Mouse (Mus musculus): ENCODE measurements at regions not wholly inside any gene's neighbourhood (a gene's known extent, or its start where the extent isn't known, plus 50 kb on each side); places are given as distances from the start of the nearest gene placed in this dataset.
"Not testable (repeated sequence)": the region's sequence is repeated elsewhere in the genome, so short reads cannot be mapped to it uniquely, and the experiment has no call there.

GRCm38 (mm10) chr8:113981339-113981738 is 132.8 kb upstream of the Adamts18 start:
- 32% methylated on average over 1 of the region's 1 CpGs for WGBS
- H3K27me3 ChIP-seq = peaks cover 9% of the 10 kb centered on the region; the same call in 1 of the 2 replicates
- no peak overlapping the region for H3K9ac ChIP-seq

GRCm38 (mm10) chr8:113984845-113985244 is 136.3 kb upstream of the Adamts18 start:
- Histone ChIP-seq H3K4me3 (replicated peaks) (no peak overlapping the region), H3K27ac (no peak overlapping the region), H3K36me3 (replicated peaks) (no peaks in the 10 kb centered on the region), H3K9me3 (peaks cover 1% of the 10 kb centered on the region; the same call in 1 of the 2 replicates), H3K4me2 (no peak overlapping the region), H3K27me3 (peaks cover 9% of the 10 kb centered on the region; the same call in 1 of the 2 replicates), H3K9ac (no peak overlapping the region), H3K4me1 (peaks cover 17% of the 10 kb centered on the region; the same call in 1 of the 2 replicates)
- ATAC-seq (ENCODE audit: low FRiP score) = peak; percentile 62; the same call in 1 of the 2 replicates
- 12% methylated on average over 10 of the region's 10 CpGs for WGBS

More at GRCm38 (mm10) chr8:113981339-113981738, 132.8 kb upstream of the Adamts18 start:
- peaks cover 31% of the 10 kb centered on the region; the same call in 1 of the 2 replicates for H3K4me1 ChIP-seq
- H3K36me3 ChIP-seq (replicated peaks) = no peaks in the 10 kb centered on the region
- peaks cover 4% of the 10 kb centered on the region; the same call in 1 of the 2 replicates for H3K9me3 ChIP-seq
- no peak overlapping the region for H3K4me2 ChIP-seq
- no peak for ATAC-seq (ENCODE audit: low FRiP score)
- H3K27ac ChIP-seq = no peak overlapping the region
- no peak overlapping the region for H3K4me3 ChIP-seq (replicated peaks)

- H3K4me3 ChIP-seq (replicated peaks) = no peak overlapping the region
- no peaks in the 10 kb centered on the region for H3K9me3 ChIP-seq
- H3K27ac ChIP-seq = no peak overlapping the region
- H3K27me3 ChIP-seq = peaks cover 9% of the 10 kb centered on the region; the same call in 1 of the 2 replicates
- H3K4me2 ChIP-seq = no peak overlapping the region
- no peak for ATAC-seq (ENCODE audit: low FRiP score)
- H3K4me1 ChIP-seq = peaks cover 17% of the 10 kb centered on the region; the same call in 1 of the 2 replicates
- 58% methylated on average over 11 of the region's 11 CpGs for WGBS
- no peaks in the 10 kb centered on the region for H3K36me3 ChIP-seq (replicated peaks)
- H3K9ac ChIP-seq = no peak overlapping the region
These were observed 136.9 kb upstream of the Adamts18 start for GRCm38 (mm10) chr8:113985471-113985870.

DNA sequence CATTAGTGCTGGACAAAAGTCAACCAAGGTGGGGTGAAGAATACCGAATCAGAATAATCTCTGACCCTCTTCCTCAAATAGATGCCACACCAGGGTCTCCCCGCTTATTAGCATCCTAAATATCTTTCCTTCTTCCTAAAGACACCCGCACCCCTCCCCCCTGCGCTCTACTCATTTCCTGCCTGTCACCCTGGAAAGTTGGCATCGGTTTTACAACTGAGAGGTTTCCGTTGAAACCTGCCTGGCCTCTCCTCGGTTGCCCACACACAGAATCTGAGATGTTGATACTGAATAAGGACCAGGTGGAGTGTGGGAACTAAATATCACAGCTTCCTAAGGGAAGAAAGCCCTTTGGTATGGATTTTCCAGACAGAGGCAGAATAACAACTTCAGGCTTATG is 137.4 kb upstream of the Adamts18 start:
- Histone ChIP-seq H3K4me3 (replicated peaks) (no peak overlapping the region), H3K9me3 (no peaks in the 10 kb centered on the region), H3K4me2 (no peak overlapping the region), H3K27me3 (peaks cover 9% of the 10 kb centered on the region; the same call in 1 of the 2 replicates), H3K9ac (no peak overlapping the region), H3K36me3 (replicated peaks) (no peaks in the 10 kb centered on the region), H3K4me1 (peaks cover 17% of the 10 kb centered on the region; the same call in 1 of the 2 replicates), H3K27ac (no peak overlapping the region)
- 85% methylated on average over 7 of the region's 7 CpGs for WGBS
- ATAC-seq (ENCODE audit: low FRiP score) = no peak

DNA sequence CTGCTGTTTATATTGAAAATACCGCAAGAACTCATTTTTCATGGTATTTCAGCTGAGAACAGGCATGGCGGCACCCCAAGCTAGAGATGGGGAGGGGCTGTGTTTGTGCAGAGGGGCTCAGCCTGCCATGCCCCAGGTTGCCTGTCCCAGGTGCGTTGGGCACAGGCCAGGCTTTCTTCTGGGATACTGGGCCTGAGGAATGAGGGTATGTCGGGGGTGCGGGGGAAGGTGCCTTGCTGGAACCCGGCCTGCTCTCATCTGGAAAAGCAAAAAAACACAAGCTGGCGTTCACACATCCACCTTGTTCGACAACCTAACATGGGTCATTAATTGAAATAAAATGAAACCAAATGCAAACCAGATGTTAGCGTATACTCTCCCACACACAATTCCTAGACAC is 142.2 kb upstream of the Adamts18 start:
- no peak overlapping the region for H3K4me3 ChIP-seq (replicated peaks)
- WGBS = 85% methylated on average over 9 of the region's 9 CpGs
- H3K4me1 ChIP-seq = 0 out of 2 replicates have a peak, but pooled peaks cover 2% of the 10 kb centered on the region
- H3K36me3 ChIP-seq (replicated peaks) = no peaks in the 10 kb centered on the region
- no peak overlapping the region for H3K27ac ChIP-seq
- no peak for ATAC-seq (ENCODE audit: low FRiP score)
- no peak overlapping the region for H3K9ac ChIP-seq
- no peaks in the 10 kb centered on the region for H3K27me3 ChIP-seq
- no peaks in the 10 kb centered on the region for H3K9me3 ChIP-seq
- no peak overlapping the region for H3K4me2 ChIP-seq

GRCm38 (mm10) chr8:113998881-113999280 is 134.5 kb upstream of the Nudt7 start:
- no peaks in the 10 kb centered on the region for H3K27me3 ChIP-seq
- no peak for ATAC-seq (ENCODE audit: low FRiP score)

DNA sequence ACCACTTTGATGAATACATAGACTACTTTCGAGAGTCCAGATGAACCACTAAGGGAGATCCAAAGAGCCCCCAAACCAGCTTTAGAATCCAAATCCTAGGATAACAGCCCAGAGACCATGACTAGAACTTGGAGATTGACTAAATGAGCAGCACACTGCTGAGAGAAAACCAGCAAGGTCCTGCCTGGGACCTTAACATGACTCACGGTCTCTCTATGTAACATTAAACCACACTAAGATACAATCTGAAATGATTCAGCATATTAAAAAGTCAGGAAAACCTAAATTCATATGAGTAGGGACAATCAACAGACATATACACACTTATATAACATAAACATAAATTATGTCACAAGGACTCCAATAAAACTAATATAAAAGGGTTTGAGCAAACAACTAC is 131.7 kb upstream of the Nudt7 start:
- WGBS = 88% methylated on average over 2 of the region's 2 CpGs

More at GRCm38 (mm10) chr8:113998881-113999280, 134.5 kb upstream of the Nudt7 start:
- Histone ChIP-seq H3K4me2 (no peak overlapping the region), H3K4me1 (no peaks in the 10 kb centered on the region), H3K9ac (no peak overlapping the region), H3K9me3 (no peaks in the 10 kb centered on the region), H3K4me3 (replicated peaks) (no peak overlapping the region), H3K27ac (no peak overlapping the region), H3K36me3 (replicated peaks) (no peaks in the 10 kb centered on the region)
- WGBS = 86% methylated on average over 6 of the region's 6 CpGs

DNA sequence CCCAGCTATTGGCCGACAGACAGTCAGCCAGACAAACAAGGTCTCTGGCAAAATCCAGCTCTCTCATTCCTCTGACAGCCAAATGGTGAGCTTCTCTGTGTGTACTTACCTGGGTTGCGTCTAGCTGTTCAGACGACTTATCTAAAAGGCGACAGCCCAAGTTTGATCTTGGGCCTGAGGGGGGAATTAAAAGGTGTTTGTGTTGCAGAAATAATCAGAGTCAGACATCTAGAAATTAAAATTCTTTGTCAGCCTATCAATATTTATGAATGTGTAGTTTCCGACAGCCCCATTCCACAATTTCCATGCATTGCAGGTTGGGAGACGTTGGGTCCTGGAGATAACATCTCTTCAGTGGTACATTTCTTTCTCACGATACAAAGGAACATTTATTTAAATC is 128.9 kb upstream of the Nudt7 start:
- H3K4me1 ChIP-seq = no peaks in the 10 kb centered on the region
- no peaks in the 10 kb centered on the region for H3K36me3 ChIP-seq (replicated peaks)
- no peak overlapping the region for H3K9ac ChIP-seq
- no peak overlapping the region for H3K4me2 ChIP-seq
- no peak for ATAC-seq (ENCODE audit: low FRiP score)
- H3K27ac ChIP-seq = no peak overlapping the region
- H3K27me3 ChIP-seq = no peaks in the 10 kb centered on the region
- H3K4me3 ChIP-seq (replicated peaks) = no peak overlapping the region
- WGBS = 90% methylated on average over 7 of the region's 7 CpGs
- H3K9me3 ChIP-seq = no peaks in the 10 kb centered on the region

More for the DNA sequence above, 131.7 kb upstream of the Nudt7 start:
- Histone ChIP-seq H3K27me3 (no peaks in the 10 kb centered on the region), H3K4me3 (replicated peaks) (no peak overlapping the region), H3K36me3 (replicated peaks) (no peaks in the 10 kb centered on the region), H3K4me1 (no peaks in the 10 kb centered on the region), H3K9ac (no peak overlapping the region), H3K9me3 (no peaks in the 10 kb centered on the region), H3K4me2 (no peak overlapping the region), H3K27ac (no peak overlapping the region)
- ATAC-seq (ENCODE audit: low FRiP score) = no peak

GRCm38 (mm10) chr8:114006587-114006986 is 126.8 kb upstream of the Nudt7 start:
- Histone ChIP-seq H3K9ac (no peak overlapping the region), H3K27ac (no peak overlapping the region), H3K9me3 (no peaks in the 10 kb centered on the region), H3K4me3 (replicated peaks) (no peak overlapping the region), H3K27me3 (no peaks in the 10 kb centered on the region), H3K36me3 (replicated peaks) (no peaks in the 10 kb centered on the region), H3K4me2 (no peak overlapping the region), H3K4me1 (no peaks in the 10 kb centered on the region)
- no peak for ATAC-seq (ENCODE audit: low FRiP score)
- WGBS = 85% methylated on average over 5 of the region's 5 CpGs

GRCm38 (mm10) chr8:114007103-114007502 is 126.3 kb upstream of the Nudt7 start:
- Histone ChIP-seq H3K27ac (no peak overlapping the region), H3K9ac (no peak overlapping the region), H3K4me2 (no peak overlapping the region), H3K4me3 (replicated peaks) (no peak overlapping the region), H3K36me3 (replicated peaks) (no peaks in the 10 kb centered on the region), H3K9me3 (no peaks in the 10 kb centered on the region), H3K27me3 (no peaks in the 10 kb centered on the region), H3K4me1 (no peaks in the 10 kb centered on the region)
- 86% methylated on average over 10 of the region's 10 CpGs for WGBS
- ATAC-seq (ENCODE audit: low FRiP score) = no peak

DNA sequence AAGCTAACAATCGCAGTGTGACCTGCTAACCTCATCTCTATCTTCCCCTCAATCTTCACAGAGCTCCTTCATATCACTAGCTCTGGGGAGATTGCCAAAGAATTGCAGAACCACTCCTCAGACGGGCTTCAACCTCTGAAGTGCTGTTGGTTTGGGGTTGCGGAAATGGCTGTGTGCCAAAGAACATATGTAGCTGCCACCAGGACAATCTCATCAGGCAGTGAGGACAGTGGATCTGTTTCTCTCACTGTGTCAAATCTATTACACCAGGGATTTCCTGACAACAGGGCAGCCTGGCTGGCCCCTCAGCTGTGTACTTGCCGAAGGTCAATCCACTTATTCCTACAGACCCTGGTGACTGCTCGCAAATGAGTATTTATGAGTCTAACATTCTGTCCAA is 115.0 kb upstream of the Nudt7 start:
- 80% methylated on average over 5 of the region's 5 CpGs for WGBS
- Histone ChIP-seq H3K9ac (no peak overlapping the region), H3K27me3 (no peaks in the 10 kb centered on the region), H3K4me2 (no peak overlapping the region), H3K9me3 (no peaks in the 10 kb centered on the region), H3K36me3 (replicated peaks) (no peaks in the 10 kb centered on the region), H3K4me1 (no peaks in the 10 kb centered on the region), H3K27ac (no peak overlapping the region), H3K4me3 (replicated peaks) (no peak overlapping the region)
- ATAC-seq (ENCODE audit: low FRiP score) = no peak

GRCm38 (mm10) chr8:114030141-114030540 is 103.2 kb upstream of the Nudt7 start:
- not testable (repeated sequence) for H3K4me3 ChIP-seq (replicated peaks); H3K9ac ChIP-seq; H3K27me3 ChIP-seq; H3K36me3 ChIP-seq (replicated peaks); ATAC-seq (ENCODE audit: low FRiP score); H3K4me1 ChIP-seq; H3K27ac ChIP-seq; H3K9me3 ChIP-seq; H3K4me2 ChIP-seq
- WGBS = 92% methylated on average over 9 of the region's 9 CpGs

DNA sequence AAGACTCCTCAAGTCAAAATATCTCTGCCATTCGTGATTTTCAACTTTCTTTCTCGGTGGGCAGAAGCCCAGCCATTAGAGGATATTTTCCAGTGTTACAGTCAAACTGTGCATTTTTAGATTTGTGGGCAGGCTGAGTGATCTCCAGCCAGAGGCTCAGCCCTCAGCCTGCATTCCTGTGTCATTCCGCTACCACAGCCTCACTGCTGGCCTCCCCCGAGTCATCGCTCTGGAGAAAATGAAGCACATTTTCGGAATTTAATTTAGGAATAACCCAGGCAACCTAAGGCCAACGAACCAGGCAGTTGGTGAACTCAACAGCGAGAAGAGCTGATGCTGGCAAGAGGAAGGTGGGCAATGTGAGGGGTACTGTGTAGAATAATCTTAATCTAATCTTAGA is 80.9 kb upstream of the Nudt7 start:
- no peak overlapping the region for H3K4me2 ChIP-seq
- H3K9me3 ChIP-seq = no peaks in the 10 kb centered on the region
- H3K4me1 ChIP-seq = no peaks in the 10 kb centered on the region
- no peak for ATAC-seq (ENCODE audit: low FRiP score)
- no peak overlapping the region for H3K27ac ChIP-seq
- no peak overlapping the region for H3K4me3 ChIP-seq (replicated peaks)
- no peak overlapping the region for H3K9ac ChIP-seq
- no peaks in the 10 kb centered on the region for H3K36me3 ChIP-seq (replicated peaks)
- WGBS = 87% methylated on average over 8 of the region's 8 CpGs
- H3K27me3 ChIP-seq = no peaks in the 10 kb centered on the region
